Mouse (Mus musculus) midbrain, embryonic 10.5 days (tissue): Measurements from ENCODE around the gene Iqsec3. TPM values are rescaled to one million over a fixed set of nuclear protein-coding genes. Genes with fewer than 3 reads are reported as not detected.

Experiments used
- DNase-seq: peaks from one replicate; pipeline ENCODE4 v3.0.0-alpha.2; 2017; ENCODE audit warnings: low spot score
- H3K27ac ChIP-seq: fragments of 300-500 bp; sonication (generic); replicated peaks from 2 replicates; pipeline ENCODE4 v1.5.1; 2016; ENCODE audit warnings: mild to moderate bottlenecking
- H3K27me3 ChIP-seq: fragments of 300-500 bp; sonication (generic); 2 replicates; pipeline ENCODE4 v1.6.1; 2016; ENCODE audit warnings: low read depth, mild to moderate bottlenecking; ENCODE audit not compliant: poor library complexity, severe bottlenecking
- H3K36me3 ChIP-seq: fragments of 300-500 bp; sonication (generic); 2 replicates; pipeline ENCODE4 v1.6.1; 2016; ENCODE audit warnings: mild to moderate bottlenecking, moderate library complexity
- H3K4me1 ChIP-seq: fragments of 300-500 bp; sonication (generic); 2 replicates; pipeline ENCODE4 v1.6.1; 2016
- H3K4me3 ChIP-seq: fragments of 300-500 bp; sonication (generic); 2 replicates; pipeline ENCODE4 v1.5.1; 2016; ENCODE audit warnings: mild to moderate bottlenecking, moderate library complexity
- H3K9me3 ChIP-seq: fragments of 300-500 bp; sonication (generic); replicated peaks from 2 replicates; pipeline ENCODE4 v1.6.1; 2016; ENCODE audit warnings: mild to moderate bottlenecking
- whole genome bisulfite sequencing: fragments of 180-500 bp; shearing (Covaris S2); methylation state at CpG from one replicate; pipeline ENCODE4 v1.1.7; 2016; 5-methylcytosine and 5-hydroxymethylcytosine counted together
- polyA plus RNA-seq: library from polyadenylated mRNA; unstranded; fragments of >200 nt; fragmentation: Nextera tagmentation; extraction: Ambion mirVana; gene quantifications from 2 replicates; pipeline ENCODE4 v1.2.1, GENCODE M21; 2016

The Iqsec3 gene
- polyA plus RNA-seq = 0.23 and 0.67 TPM in 2 replicates

DNA sequence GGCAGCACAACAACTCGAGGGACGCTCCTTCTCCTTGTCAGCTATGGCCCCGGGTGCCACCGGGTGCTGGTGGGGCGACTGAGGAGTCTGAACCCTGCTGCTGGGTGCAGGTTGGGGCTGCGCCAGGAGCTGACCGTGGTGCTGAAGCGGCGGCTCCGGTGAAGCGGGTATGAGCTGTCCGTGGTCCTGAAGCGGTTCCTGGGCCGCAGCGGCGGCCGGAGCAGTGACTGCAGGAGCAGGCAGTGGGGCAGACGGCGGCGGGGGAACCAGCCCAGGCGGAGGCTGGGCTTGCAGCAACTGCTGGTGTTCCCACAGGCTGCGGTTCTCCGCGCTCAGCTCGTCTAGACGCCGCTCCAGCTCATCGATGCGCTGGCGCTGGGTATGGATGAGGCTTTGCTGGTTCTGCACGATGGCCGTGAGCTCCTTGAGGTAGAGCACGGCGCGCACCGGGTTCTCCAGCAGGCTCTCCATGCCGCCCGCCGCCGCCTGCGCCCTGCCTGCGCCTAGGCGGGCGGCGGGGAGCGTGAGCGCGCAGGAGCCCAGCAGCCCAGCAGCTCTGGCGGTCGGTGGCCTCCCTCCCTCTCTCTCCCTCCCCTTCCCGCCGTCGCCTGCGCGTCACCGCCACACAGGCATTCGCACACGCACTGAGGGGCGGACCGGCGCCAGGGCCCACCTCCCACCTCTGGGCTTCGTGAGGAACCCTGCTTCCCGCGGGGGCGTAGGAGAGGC, at the start of gene Iqsec3:
Gene Iqsec3, minus strand, starts transcription at position 586 of the 729 bp plus-strand sequence.
- Histone ChIP-seq H3K36me3 (no peaks in the 10 kb centered on the region), H3K9me3 (no peaks in the 10 kb centered on the region), H3K27ac (peak within 1 kb of the TSS; percentile 61), H3K4me3 (peak within 1 kb of the TSS; percentile 58), H3K27me3 (peaks cover 43% of the 10 kb centered on the region), H3K4me1 (peaks cover 15% of the 10 kb centered on the region)
- WGBS = under 1% methylated on average over 62 of the region's 65 CpGs
- peak; percentile 95 for DNase-seq

GRCm38 (mm10) chr6:121522106-121522705, 48.7 kb upstream of the Iqsec3 start:
- peaks cover 14% of the 10 kb centered on the region for H3K4me1 ChIP-seq
- WGBS = 92% methylated on average over 5 of the region's 5 CpGs
- H3K27me3 ChIP-seq = peaks cover 10% of the 10 kb centered on the region; the same call in 1 of the 2 replicates
- no peak overlapping the region for H3K27ac ChIP-seq
- no peaks in the 10 kb centered on the region for H3K36me3 ChIP-seq
- H3K4me3 ChIP-seq = no peak overlapping the region
- H3K9me3 ChIP-seq = no peaks in the 10 kb centered on the region; the same call in 1 of the 2 replicates
- DNase-seq = no peak

DNA sequence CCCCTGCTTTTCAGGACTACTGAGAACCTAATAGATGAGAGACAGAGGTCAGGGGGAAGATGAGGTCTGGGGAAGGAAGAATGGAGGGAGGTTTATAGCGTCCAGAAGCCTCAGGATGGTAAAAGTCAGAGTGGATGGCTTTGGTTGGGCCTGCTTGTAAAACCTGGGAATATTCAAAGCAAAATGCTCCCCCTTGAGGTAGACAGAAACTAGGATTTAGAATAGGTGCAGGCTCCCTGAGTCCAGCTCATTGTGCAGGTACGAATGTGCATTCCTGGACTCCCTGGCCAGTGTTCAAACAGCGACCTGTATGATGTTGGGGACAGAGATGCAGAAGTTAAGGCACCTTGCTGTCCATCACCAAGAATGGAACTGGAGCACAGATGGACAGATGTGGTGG, 47.6 kb upstream of the Iqsec3 start:
- 84% methylated on average over 3 of the region's 3 CpGs for WGBS
- H3K27ac ChIP-seq = no peak overlapping the region
- H3K27me3 ChIP-seq = peaks cover 5% of the 10 kb centered on the region; the same call in 1 of the 2 replicates

DNA sequence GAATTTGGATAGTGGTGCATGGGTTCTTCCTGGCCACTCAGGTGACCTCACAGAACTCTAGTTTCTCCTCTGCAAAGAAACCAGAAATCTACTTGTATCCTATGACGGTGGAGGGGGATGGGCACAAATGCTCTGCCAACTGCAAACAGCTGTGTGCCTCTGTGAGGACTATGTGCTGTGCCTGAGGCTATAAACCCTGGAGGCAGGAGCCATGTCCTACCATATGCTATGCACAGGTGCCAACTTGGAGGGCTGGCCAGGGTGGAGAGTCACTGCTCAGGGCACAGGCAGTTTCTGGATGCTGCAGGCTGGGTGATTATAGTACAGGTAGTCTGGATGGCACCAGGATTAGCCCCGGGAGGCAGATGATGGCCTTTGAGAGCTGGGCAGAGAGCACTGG, 46.4 kb upstream of the Iqsec3 start:
- Histone ChIP-seq H3K4me1 (peaks cover 11% of the 10 kb centered on the region), H3K27ac (no peak overlapping the region), H3K36me3 (no peaks in the 10 kb centered on the region), H3K4me3 (no peak overlapping the region), H3K9me3 (no peaks in the 10 kb centered on the region), H3K27me3 (peaks cover 5% of the 10 kb centered on the region; the same call in 1 of the 2 replicates)
- WGBS = 77% methylated on average over 2 of the region's 2 CpGs
- DNase-seq = no peak

More for the DNA sequence above, 47.6 kb upstream of the Iqsec3 start:
- H3K4me1 ChIP-seq = peaks cover 14% of the 10 kb centered on the region
- no peak for DNase-seq
- no peaks in the 10 kb centered on the region for H3K9me3 ChIP-seq
- no peak overlapping the region for H3K4me3 ChIP-seq
- no peaks in the 10 kb centered on the region for H3K36me3 ChIP-seq

DNA sequence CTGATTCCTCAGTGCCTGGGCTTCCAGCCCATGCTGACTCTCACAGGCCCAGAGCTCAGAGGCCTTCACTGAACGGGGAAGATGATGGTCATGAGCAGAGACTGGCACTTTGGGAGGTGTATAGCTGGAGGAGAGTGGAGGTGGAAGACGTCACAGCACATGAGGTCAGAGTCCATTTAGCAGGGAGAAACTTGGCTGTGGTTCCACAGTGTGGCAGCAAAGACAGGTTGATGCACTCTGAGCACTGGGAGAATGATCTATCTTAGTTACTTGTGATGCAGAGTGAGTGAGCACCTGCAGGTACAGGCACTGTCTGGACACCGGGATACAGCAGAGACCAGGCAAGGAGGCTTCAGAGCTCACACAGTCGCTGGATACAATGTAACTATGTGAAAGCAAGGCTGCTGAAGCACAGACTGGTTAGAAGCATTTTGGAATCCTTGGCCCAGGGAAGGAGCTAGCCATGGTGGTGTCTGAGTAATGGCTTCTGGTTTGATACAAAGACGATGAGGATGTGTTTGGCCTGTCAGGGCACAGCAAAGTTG, 45.9 kb upstream of the Iqsec3 start:
- DNase-seq = no peak
- no peaks in the 10 kb centered on the region for H3K36me3 ChIP-seq
- H3K9me3 ChIP-seq = no peaks in the 10 kb centered on the region
- H3K27ac ChIP-seq = no peak overlapping the region
- H3K4me3 ChIP-seq = no peak overlapping the region
- peaks cover 5% of the 10 kb centered on the region; the same call in 1 of the 2 replicates for H3K27me3 ChIP-seq
- peaks cover 5% of the 10 kb centered on the region for H3K4me1 ChIP-seq
- 77% methylated on average over 5 of the region's 5 CpGs for WGBS

DNA sequence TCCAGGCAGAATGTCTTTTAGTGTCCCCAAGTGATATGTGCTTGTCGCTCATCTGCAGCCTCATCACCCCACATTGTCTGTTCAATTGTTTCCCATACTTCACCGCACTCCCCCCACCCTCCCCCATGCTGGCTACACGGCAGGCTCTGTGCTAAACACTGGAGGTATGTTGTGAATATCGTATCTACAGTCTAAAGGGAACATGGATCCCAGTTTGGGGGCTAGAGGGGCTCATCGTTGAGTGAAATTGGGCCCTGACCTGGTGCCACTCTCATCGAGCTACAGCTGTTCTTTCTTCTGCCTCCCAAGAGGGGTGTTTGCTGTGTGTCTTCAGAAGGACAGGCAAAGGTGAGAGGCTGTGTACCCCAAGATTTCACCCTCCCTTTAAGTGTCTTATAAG, 44.2 kb upstream of the Iqsec3 start:
- H3K4me1 ChIP-seq = no peaks in the 10 kb centered on the region
- H3K27ac ChIP-seq = no peak overlapping the region
- H3K9me3 ChIP-seq = no peaks in the 10 kb centered on the region
- no peak for DNase-seq
- peaks cover under 1% of the 10 kb centered on the region; the same call in 1 of the 2 replicates for H3K27me3 ChIP-seq
- no peaks in the 10 kb centered on the region for H3K36me3 ChIP-seq
- 90% methylated on average over 6 of the region's 6 CpGs for WGBS
- no peak overlapping the region for H3K4me3 ChIP-seq

DNA sequence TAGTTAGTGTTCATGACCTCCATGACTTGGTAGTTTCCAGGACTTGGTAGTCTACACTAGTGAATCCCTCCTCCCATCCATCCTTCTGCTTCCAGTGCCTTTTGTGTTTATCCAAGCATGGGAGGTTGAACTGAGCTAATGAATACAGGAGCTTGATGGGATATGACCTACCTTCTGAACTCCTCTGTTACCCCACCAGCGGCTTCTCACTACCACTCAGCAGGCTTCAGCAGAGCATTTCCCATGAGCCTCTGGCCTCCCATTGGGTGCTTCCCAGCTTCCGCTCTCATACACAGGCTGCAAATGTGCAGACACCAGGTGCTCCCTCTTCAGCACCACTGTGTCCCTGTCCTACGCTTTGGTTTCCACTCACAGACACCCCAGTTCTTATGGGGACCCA, 36.9 kb upstream of the Iqsec3 start:
- H3K9me3 ChIP-seq = no peaks in the 10 kb centered on the region
- H3K27ac ChIP-seq = no peak overlapping the region
- H3K27me3 ChIP-seq = no peaks in the 10 kb centered on the region
- H3K4me3 ChIP-seq = no peak overlapping the region
- 92% methylated on average over 3 of the region's 3 CpGs for WGBS
- no peaks in the 10 kb centered on the region for H3K36me3 ChIP-seq
- DNase-seq = no peak
- H3K4me1 ChIP-seq = no peaks in the 10 kb centered on the region

- Histone ChIP-seq H3K27me3 (no peaks in the 10 kb centered on the region), H3K36me3 (no peaks in the 10 kb centered on the region), H3K4me3 (no peak overlapping the region), H3K9me3 (no peaks in the 10 kb centered on the region), H3K27ac (no peak overlapping the region), H3K4me1 (no peaks in the 10 kb centered on the region)
- 88% methylated on average over 7 of the region's 7 CpGs for WGBS
- DNase-seq = no peak
These were observed 36.4 kb upstream of the Iqsec3 start for GRCm38 (mm10) chr6:121509871-121510270.

DNA sequence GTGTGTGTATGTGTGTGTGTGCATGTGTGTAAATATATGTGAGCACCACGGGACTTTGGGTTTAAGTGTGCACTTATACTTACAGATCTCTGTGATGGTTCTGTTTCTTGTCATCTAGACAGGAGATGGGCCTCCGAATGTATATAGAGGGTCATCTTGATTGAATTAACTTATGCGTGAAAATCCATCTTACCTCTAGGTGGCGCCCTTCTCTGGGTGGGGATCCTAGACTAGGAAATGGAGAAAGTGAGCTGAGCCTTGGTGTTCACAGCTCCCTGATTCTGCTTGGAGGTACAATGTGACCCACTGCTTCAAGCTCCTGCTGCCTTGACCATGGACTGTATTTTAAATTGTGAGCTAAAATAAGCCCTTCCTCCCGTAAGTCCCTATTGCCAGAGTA, 34.8 kb upstream of the Iqsec3 start:
- H3K27ac ChIP-seq = no peak overlapping the region
- H3K36me3 ChIP-seq = no peaks in the 10 kb centered on the region
- no peaks in the 10 kb centered on the region for H3K4me1 ChIP-seq
- 75% methylated on average over 5 of the region's 5 CpGs for WGBS
- no peaks in the 10 kb centered on the region for H3K27me3 ChIP-seq
- no peak overlapping the region for H3K4me3 ChIP-seq
- DNase-seq = no peak
- no peaks in the 10 kb centered on the region for H3K9me3 ChIP-seq

DNA sequence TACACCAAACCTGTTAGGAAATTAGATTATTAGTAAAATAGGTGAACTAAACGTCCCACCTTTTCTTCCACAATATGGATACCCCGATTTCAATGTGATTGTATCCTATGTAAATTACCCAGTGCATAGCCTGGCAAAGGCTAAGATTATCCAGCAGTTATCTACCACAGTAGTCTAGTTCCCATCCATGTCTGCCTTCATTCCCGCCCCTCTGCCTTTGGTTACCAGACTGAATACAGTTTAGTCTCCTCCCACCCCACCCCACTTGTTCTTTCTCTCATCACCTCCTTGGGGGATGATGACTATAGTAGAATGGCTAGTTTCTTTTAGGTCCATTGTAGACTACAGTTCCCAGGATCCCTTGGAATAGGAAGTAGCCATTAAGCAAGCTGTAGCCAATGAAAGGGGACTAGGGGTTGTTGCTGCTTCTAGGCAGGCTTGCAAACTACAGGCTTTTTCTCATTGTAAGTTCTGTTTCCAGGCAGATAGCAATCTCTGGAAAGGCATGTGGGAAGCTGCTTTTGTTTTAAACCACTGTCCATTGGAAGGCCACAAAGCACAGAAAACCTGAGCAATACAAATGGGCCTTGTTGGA, 27.7 kb upstream of the Iqsec3 start:
- no peak for DNase-seq
- H3K36me3 ChIP-seq = no peaks in the 10 kb centered on the region
- no peak overlapping the region for H3K4me3 ChIP-seq
- H3K27me3 ChIP-seq = no peaks in the 10 kb centered on the region
- peaks cover 19% of the 10 kb centered on the region for H3K4me1 ChIP-seq
- no peaks in the 10 kb centered on the region for H3K9me3 ChIP-seq
- no peak overlapping the region for H3K27ac ChIP-seq
- 67% methylated on average over 3 of the region's 3 CpGs for WGBS

DNA sequence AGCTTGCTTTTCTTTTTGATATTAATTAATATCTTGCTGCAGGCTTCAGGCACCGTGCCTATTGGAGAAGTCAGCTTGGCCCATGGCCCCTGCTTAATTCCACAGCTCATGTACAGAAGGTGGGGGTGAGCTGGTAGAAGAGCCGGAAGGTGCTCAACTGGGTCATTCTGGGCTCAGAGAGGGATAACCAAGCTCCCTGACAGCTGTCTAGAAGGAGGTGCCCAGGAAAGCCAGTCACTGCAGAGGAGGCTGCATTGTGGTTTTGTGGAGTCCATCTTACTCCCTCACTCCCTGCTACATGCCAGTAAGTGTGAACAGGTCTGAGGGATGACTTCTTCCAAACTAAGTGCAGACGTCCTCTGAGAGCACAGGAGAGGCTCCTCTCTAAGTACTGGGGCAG, 26.4 kb upstream of the Iqsec3 start:
- Histone ChIP-seq H3K36me3 (no peaks in the 10 kb centered on the region), H3K4me1 (peaks cover 28% of the 10 kb centered on the region), H3K27me3 (no peaks in the 10 kb centered on the region), H3K27ac (no peak overlapping the region), H3K4me3 (no peak overlapping the region), H3K9me3 (no peaks in the 10 kb centered on the region)
- 79% methylated on average over 3 of the region's 3 CpGs for WGBS
- no peak for DNase-seq

DNA sequence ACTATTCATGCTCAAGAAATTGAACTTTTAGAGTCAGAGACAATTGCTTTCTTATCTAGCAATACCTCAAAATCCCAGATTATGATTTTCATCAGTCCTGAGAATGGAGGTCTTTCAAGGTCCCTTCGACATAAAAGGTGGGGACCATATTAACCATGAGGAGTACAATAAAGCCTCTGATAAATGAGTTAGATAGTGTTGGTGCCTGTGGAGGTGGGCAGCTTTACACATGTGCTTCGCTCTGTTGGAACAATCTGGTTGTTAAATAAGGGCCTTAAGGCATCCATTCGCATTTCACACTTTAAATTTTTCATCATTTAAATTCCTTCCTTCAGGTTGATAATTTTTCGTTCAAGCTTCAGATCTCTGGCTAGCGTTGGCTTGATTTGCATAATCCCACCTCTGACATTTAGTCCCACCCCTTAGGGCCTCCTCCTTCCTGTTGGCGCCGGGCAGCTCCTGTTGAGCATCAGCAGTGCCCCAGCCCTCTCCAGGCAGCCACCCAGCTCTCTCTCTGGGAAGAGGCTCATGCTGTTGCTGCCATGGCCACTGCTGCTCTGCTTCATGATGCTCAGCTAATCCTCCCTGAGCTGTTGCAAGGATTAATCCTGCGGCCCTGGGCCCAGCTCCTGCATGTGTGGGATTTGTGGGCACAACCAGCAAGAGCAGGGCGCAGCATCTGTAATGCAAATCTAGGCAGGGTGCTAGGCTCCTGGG, 25.5 kb upstream of the Iqsec3 start:
- Histone ChIP-seq H3K27ac (peak overlapping the region; percentile 64), H3K27me3 (no peaks in the 10 kb centered on the region), H3K9me3 (no peaks in the 10 kb centered on the region), H3K4me1 (peaks cover 36% of the 10 kb centered on the region), H3K36me3 (no peaks in the 10 kb centered on the region), H3K4me3 (peak overlapping the region; percentile 20; the same call in 1 of the 2 replicates)
- peak; percentile 48 for DNase-seq
- 14% methylated on average over 9 of the region's 9 CpGs for WGBS
